Mouse (Mus musculus): ENCODE data around the gene Itgb5. TPM values are rescaled to one million over a fixed set of nuclear protein-coding genes. Genes with fewer than 3 reads are reported as not detected.

Gene Itgb5
- polyA plus RNA-seq, 1 experiment from 2014 or later = 4.9 TPM

GRCm38 (mm10) chr16:33923758-33924157 lies 94.3 kb downstream of the Itgb5 start:
- H3K9me3 ChIP-seq (replicated peaks; ENCODE audit: control insufficient read depth, low read length) = no peaks in the 10 kb centered on the region
- WGBS (ENCODE audit: insufficient replicate concordance) = 25% methylated on average over 8 of the region's 8 CpGs
- peaks cover 22% of the 10 kb centered on the region for H3K4me1 ChIP-seq (ENCODE audit: control insufficient read depth, low read depth, low read length)
- H3K27ac ChIP-seq (ENCODE audit: low read length) = no peak overlapping the region
- peak; percentile 38; the same call in 1 of the 2 replicates for ATAC-seq (ENCODE audit: low read depth)
- no peak overlapping the region for H3K9ac ChIP-seq (ENCODE audit: low read depth, low read length)
- H3K4me3 ChIP-seq (ENCODE audit: low read depth, low read length) = no peak overlapping the region
- H3K27me3 ChIP-seq (ENCODE audit: control insufficient read depth, insufficient read depth, low read depth, low read length) = no peaks in the 10 kb centered on the region
- no peak overlapping the region for H3K4me2 ChIP-seq (ENCODE audit: low read depth, low read length)
- H3K36me3 ChIP-seq (ENCODE audit: control insufficient read depth, insufficient read depth) = no peaks in the 10 kb centered on the region

- no peak for ATAC-seq (ENCODE audit: low read depth)
- H3K9ac ChIP-seq (ENCODE audit: low read depth, low read length) = no peak overlapping the region
- no peak overlapping the region for H3K4me3 ChIP-seq (ENCODE audit: low read depth, low read length)
- H3K27me3 ChIP-seq (ENCODE audit: control insufficient read depth, insufficient read depth, low read depth, low read length) = no peaks in the 10 kb centered on the region
- no peak overlapping the region for H3K27ac ChIP-seq (ENCODE audit: low read length)
- peaks cover 16% of the 10 kb centered on the region for H3K4me1 ChIP-seq (ENCODE audit: control insufficient read depth, low read depth, low read length)
- no peaks in the 10 kb centered on the region for H3K9me3 ChIP-seq (replicated peaks; ENCODE audit: control insufficient read depth, low read length)
- H3K4me2 ChIP-seq (ENCODE audit: low read depth, low read length) = no peak overlapping the region
- no peaks in the 10 kb centered on the region for H3K36me3 ChIP-seq (ENCODE audit: control insufficient read depth, insufficient read depth)
- WGBS (ENCODE audit: insufficient replicate concordance) = 57% methylated on average over 6 of the region's 6 CpGs
Measured at GRCm38 (mm10) chr16:33927263-33927824, 97.9 kb downstream of the Itgb5 start.

GRCm38 (mm10) chr16:33928788-33929462 lies 99.5 kb downstream of the Itgb5 start:
- H3K4me3 ChIP-seq (ENCODE audit: low read depth, low read length) = no peak overlapping the region
- H3K27me3 ChIP-seq (ENCODE audit: control insufficient read depth, insufficient read depth, low read depth, low read length) = no peaks in the 10 kb centered on the region
- H3K27ac ChIP-seq (ENCODE audit: low read length) = no peak overlapping the region
- H3K4me2 ChIP-seq (ENCODE audit: low read depth, low read length) = no peak overlapping the region
- no peaks in the 10 kb centered on the region for H3K9me3 ChIP-seq (replicated peaks; ENCODE audit: control insufficient read depth, low read length)
- H3K36me3 ChIP-seq (ENCODE audit: control insufficient read depth, insufficient read depth) = no peaks in the 10 kb centered on the region
- peaks cover 1% of the 10 kb centered on the region for H3K4me1 ChIP-seq (ENCODE audit: control insufficient read depth, low read depth, low read length)
- no peak overlapping the region for H3K9ac ChIP-seq (ENCODE audit: low read depth, low read length)
- ATAC-seq (ENCODE audit: low read depth) = 0 out of 2 replicates have a peak, but pooled peaks have one; percentile 13
- WGBS (ENCODE audit: insufficient replicate concordance) = 53% methylated on average over 9 of the region's 9 CpGs

GRCm38 (mm10) chr16:33930785-33931184 lies 101.3 kb downstream of the Itgb5 start:
- no peaks in the 10 kb centered on the region for H3K36me3 ChIP-seq (ENCODE audit: control insufficient read depth, insufficient read depth)
- ATAC-seq (ENCODE audit: low read depth) = no peak
- no peak overlapping the region for H3K4me2 ChIP-seq (ENCODE audit: low read depth, low read length)
- WGBS (ENCODE audit: insufficient replicate concordance) = 58% methylated on average over 6 of the region's 6 CpGs
- H3K4me3 ChIP-seq (ENCODE audit: low read depth, low read length) = no peak overlapping the region
- no peaks in the 10 kb centered on the region for H3K27me3 ChIP-seq (ENCODE audit: control insufficient read depth, insufficient read depth, low read depth, low read length)
- H3K4me1 ChIP-seq (ENCODE audit: control insufficient read depth, low read depth, low read length) = peaks cover 4% of the 10 kb centered on the region; the same call in 1 of the 2 replicates
- H3K9me3 ChIP-seq (replicated peaks; ENCODE audit: control insufficient read depth, low read length) = no peaks in the 10 kb centered on the region
- H3K27ac ChIP-seq (ENCODE audit: low read length) = no peak overlapping the region
- H3K9ac ChIP-seq (ENCODE audit: low read depth, low read length) = no peak overlapping the region

- Histone ChIP-seq H3K9ac (ENCODE audit: low read depth, low read length) (no peak overlapping the region), H3K27me3 (ENCODE audit: control insufficient read depth, insufficient read depth, low read depth, low read length) (no peaks in the 10 kb centered on the region), H3K36me3 (ENCODE audit: control insufficient read depth, insufficient read depth) (no peaks in the 10 kb centered on the region), H3K9me3 (replicated peaks; ENCODE audit: control insufficient read depth, low read length) (no peaks in the 10 kb centered on the region), H3K4me1 (ENCODE audit: control insufficient read depth, low read depth, low read length) (peaks cover 4% of the 10 kb centered on the region; the same call in 1 of the 2 replicates), H3K27ac (ENCODE audit: low read length) (no peak overlapping the region), H3K4me3 (ENCODE audit: low read depth, low read length) (no peak overlapping the region), H3K4me2 (ENCODE audit: low read depth, low read length) (no peak overlapping the region)
- WGBS (ENCODE audit: insufficient replicate concordance) = 42% methylated on average over 2 of the region's 2 CpGs
- no peak for ATAC-seq (ENCODE audit: low read depth)
Measured at GRCm38 (mm10) chr16:33931682-33932081, 102.2 kb downstream of the Itgb5 start.

- H3K9ac ChIP-seq (ENCODE audit: low read depth, low read length) = no peak overlapping the region
- H3K4me2 ChIP-seq (ENCODE audit: low read depth, low read length) = no peak overlapping the region
- no peak overlapping the region for H3K27ac ChIP-seq (ENCODE audit: low read length)
- no peaks in the 10 kb centered on the region for H3K36me3 ChIP-seq (ENCODE audit: control insufficient read depth, insufficient read depth)
- no peak for ATAC-seq (ENCODE audit: low read depth)
- H3K4me1 ChIP-seq (ENCODE audit: control insufficient read depth, low read depth, low read length) = peaks cover 4% of the 10 kb centered on the region; the same call in 1 of the 2 replicates
- H3K4me3 ChIP-seq (ENCODE audit: low read depth, low read length) = no peak overlapping the region
- 32% methylated on average over 5 of the region's 5 CpGs for whole genome bisulfite sequencing (ENCODE audit: insufficient replicate concordance)
- no peaks in the 10 kb centered on the region for H3K27me3 ChIP-seq (ENCODE audit: control insufficient read depth, insufficient read depth, low read depth, low read length)
- no peaks in the 10 kb centered on the region for H3K9me3 ChIP-seq (replicated peaks; ENCODE audit: control insufficient read depth, low read length)
Measured at GRCm38 (mm10) chr16:33932126-33932525, 102.7 kb downstream of the Itgb5 start.

- Histone ChIP-seq H3K9ac (ENCODE audit: low read depth, low read length) (no peak overlapping the region), H3K27ac (ENCODE audit: low read length) (no peak overlapping the region), H3K4me1 (ENCODE audit: control insufficient read depth, low read depth, low read length) (peaks cover 4% of the 10 kb centered on the region; the same call in 1 of the 2 replicates), H3K4me3 (ENCODE audit: low read depth, low read length) (no peak overlapping the region), H3K36me3 (ENCODE audit: control insufficient read depth, insufficient read depth) (no peaks in the 10 kb centered on the region), H3K4me2 (ENCODE audit: low read depth, low read length) (no peak overlapping the region), H3K27me3 (ENCODE audit: control insufficient read depth, insufficient read depth, low read depth, low read length) (no peaks in the 10 kb centered on the region), H3K9me3 (replicated peaks; ENCODE audit: control insufficient read depth, low read length) (no peaks in the 10 kb centered on the region)
- 72% methylated on average over 11 of the region's 11 CpGs for whole genome bisulfite sequencing (ENCODE audit: insufficient replicate concordance)
- no peak for ATAC-seq (ENCODE audit: low read depth)
Measured at GRCm38 (mm10) chr16:33933411-33933810, 103.9 kb downstream of the Itgb5 start.

GRCm38 (mm10) chr16:33934701-33935406 lies 105.4 kb downstream of the Itgb5 start:
- Histone ChIP-seq H3K4me3 (ENCODE audit: low read depth, low read length) (no peak overlapping the region), H3K27ac (ENCODE audit: low read length) (0 out of 2 replicates have a peak overlapping the region, but pooled peaks have one; percentile 4), H3K4me1 (ENCODE audit: control insufficient read depth, low read depth, low read length) (peaks cover 4% of the 10 kb centered on the region; the same call in 1 of the 2 replicates), H3K9ac (ENCODE audit: low read depth, low read length) (no peak overlapping the region), H3K36me3 (ENCODE audit: control insufficient read depth, insufficient read depth) (no peaks in the 10 kb centered on the region), H3K9me3 (replicated peaks; ENCODE audit: control insufficient read depth, low read length) (no peaks in the 10 kb centered on the region), H3K4me2 (ENCODE audit: low read depth, low read length) (no peak overlapping the region), H3K27me3 (ENCODE audit: control insufficient read depth, insufficient read depth, low read depth, low read length) (no peaks in the 10 kb centered on the region)
- WGBS (ENCODE audit: insufficient replicate concordance) = 44% methylated on average over 5 of the region's 5 CpGs
- ATAC-seq (ENCODE audit: low read depth) = peak; percentile 39; the same call in 1 of the 2 replicates

DNA sequence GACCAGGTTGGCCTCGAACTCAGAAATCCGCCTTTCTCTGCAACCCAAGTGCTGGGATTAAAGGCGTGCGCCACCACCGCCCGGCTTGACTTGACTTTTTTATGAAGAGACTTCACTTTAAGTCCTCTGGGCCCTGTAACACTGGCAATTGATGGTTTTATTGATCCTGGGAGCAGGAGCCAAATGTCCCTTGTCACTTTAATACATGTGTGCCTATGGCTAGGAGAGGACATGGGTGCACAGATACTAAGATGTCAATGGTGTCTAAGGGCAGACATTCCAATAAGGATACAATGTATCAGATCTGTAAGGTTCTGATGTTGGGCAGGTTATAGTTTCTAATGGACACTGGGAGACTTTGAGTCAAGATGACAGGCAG lies 105.9 kb downstream of the Itgb5 start:
- no peak for ATAC-seq (ENCODE audit: low read depth)
- 76% methylated on average over 6 of the region's 6 CpGs for WGBS (ENCODE audit: insufficient replicate concordance)
- Histone ChIP-seq H3K4me3 (ENCODE audit: low read depth, low read length) (no peak overlapping the region), H3K4me1 (ENCODE audit: control insufficient read depth, low read depth, low read length) (peaks cover 4% of the 10 kb centered on the region; the same call in 1 of the 2 replicates), H3K27me3 (ENCODE audit: control insufficient read depth, insufficient read depth, low read depth, low read length) (no peaks in the 10 kb centered on the region), H3K4me2 (ENCODE audit: low read depth, low read length) (no peak overlapping the region), H3K36me3 (ENCODE audit: control insufficient read depth, insufficient read depth) (no peaks in the 10 kb centered on the region), H3K9me3 (replicated peaks; ENCODE audit: control insufficient read depth, low read length) (no peaks in the 10 kb centered on the region), H3K9ac (ENCODE audit: low read depth, low read length) (no peak overlapping the region), H3K27ac (ENCODE audit: low read length) (no peak overlapping the region)

Data from liver, embryonic 16.5 days (tissue).